8 mouse cellular contexts compared by ENCODE assay signal in the genomic region with DNA sequence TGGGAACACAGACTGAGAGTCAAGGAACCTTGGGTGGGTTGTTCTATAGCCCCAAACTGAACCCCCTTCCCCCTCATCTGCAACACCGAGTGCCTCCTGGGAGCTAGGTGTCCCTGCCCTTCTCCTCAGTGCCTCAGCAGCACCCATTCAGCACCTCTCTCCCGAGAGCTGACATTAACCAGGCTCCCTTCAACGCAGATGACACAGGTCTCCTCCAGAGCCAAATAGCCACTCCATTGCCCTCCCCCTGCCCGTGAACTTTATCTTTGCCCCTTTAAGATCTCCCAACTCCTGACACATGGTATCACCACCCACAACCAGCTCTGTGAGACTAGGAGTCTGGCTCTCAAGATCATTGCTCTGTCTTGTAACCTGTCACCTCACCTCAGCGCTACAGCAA. TPM values are rescaled to one million over a fixed set of nuclear protein-coding genes. Genes with fewer than 3 reads are reported as not detected.
A peak's percentile ranks its signal among the peaks of the same experiment; 100 is the strongest.
DNase-seq lines count a peak whose midpoint lies in the region; ATAC-seq and TF ChIP-seq lines count a peak whose summit lies in the region.
"Had no signal": no experiment of that assay in that cellular context is flagged by ENCODE, and none has a peak within 500 bp of the region (broad histone marks: within the 10 kb centered on the region; RNA-seq: fewer than 3 reads in every experiment).

No protein-coding gene starts in this region.

- peaks cover 11% of the 10 kb centered on the region for H3K36me3 ChIP-seq in ES-Bruce4 (ENCODE audit: control insufficient read depth, insufficient read depth, low read length, poor library complexity, severe bottlenecking)
- H3K36me3 ChIP-seq in embryonic facial prominence, embryonic 13.5 days = peaks cover 51% of the 10 kb centered on the region
- peaks cover 54% of the 10 kb centered on the region for H3K36me3 ChIP-seq in midbrain, embryonic 10.5 days

- 14% methylated on average over 5 of the region's 5 CpGs for WGBS in embryonic facial prominence, embryonic 13.5 days
- 12% methylated on average over 5 of the region's 5 CpGs for WGBS in midbrain, embryonic 10.5 days
- 35% methylated on average over 5 of the region's 5 CpGs for WGBS in lung, adult 2 months

- TF ChIP-seq POLR2A in ES-Bruce4 (IDR thresholded peaks at IDR 0.05; ENCODE audit: insufficient read depth, low read length) = no peak
- TF ChIP-seq POLR2A in lung, adult 2 months (IDR thresholded peaks at IDR 0.05; ENCODE audit: borderline replicate concordance, extremely low read depth, low read depth, low read length) = no peak

- peak overlapping the region; percentile 92 for H3K4me2 ChIP-seq in embryonic facial prominence, embryonic 13.5 days

- H3K27ac ChIP-seq in ES-Bruce4 (ENCODE audit: insufficient read depth, low read length) = no peak overlapping the region
- peak overlapping the region; percentile 85; the same call in 1 of the 2 replicates for H3K27ac ChIP-seq in embryonic facial prominence, embryonic 13.5 days
- H3K27ac ChIP-seq in midbrain, embryonic 10.5 days (replicated peaks) = peak overlapping the region; percentile 97

- no peaks in the 10 kb centered on the region for H3K9me3 ChIP-seq in ES-Bruce4 (replicated peaks; ENCODE audit: control insufficient read depth, insufficient read depth, low read length, poor library complexity, severe bottlenecking)
- no peaks in the 10 kb centered on the region for H3K9me3 ChIP-seq in embryonic facial prominence, embryonic 13.5 days
- no peaks in the 10 kb centered on the region for H3K9me3 ChIP-seq in midbrain, embryonic 10.5 days (replicated peaks)

- no peak overlapping the region for H3K4me3 ChIP-seq in ES-Bruce4 (ENCODE audit: low read depth, low read length)
- peak overlapping the region; percentile 72 for H3K4me3 ChIP-seq in embryonic facial prominence, embryonic 13.5 days
- H3K4me3 ChIP-seq in midbrain, embryonic 10.5 days = peak overlapping the region; percentile 94
- H3K4me3 ChIP-seq in lung, adult 2 months (replicated peaks; ENCODE audit: extremely low read depth, low read depth, low read length) = no peak overlapping the region
- H3K4me3 ChIP-seq: erythroblast, embryonic 14.5 days had no signal

- peak; percentile 81 to 84 for DNase-seq in heart, postnatal 10 days
- no peak for DNase-seq in midbrain, embryonic 10.5 days (ENCODE audit: low spot score)
- DNase-seq in yolk sac, embryonic 10.5 days (ENCODE audit: low spot score) = no peak
- DNase-seq in thymus, postnatal 14 days = no peak
- DNase-seq in lung, adult 2 months = no peak

- no peak for TF ChIP-seq CTCF in ES-Bruce4 (IDR thresholded peaks at IDR 0.05; ENCODE audit: low read depth, low read length)
- TF ChIP-seq CTCF in lung, adult 2 months (IDR thresholded peaks at IDR 0.05; ENCODE audit: insufficient read depth, low read length) = no peak

- peak overlapping the region; percentile 57; the same call in 1 of the 2 replicates for H3K9ac ChIP-seq in ES-Bruce4 (ENCODE audit: low read depth, poor library complexity, severe bottlenecking)
- peak overlapping the region; percentile 93 for H3K9ac ChIP-seq in embryonic facial prominence, embryonic 13.5 days

- intact Hi-C loops in heart, postnatal 10 days (cut with DNase I) = no loop called here

- TF ChIP-seq EP300 in ES-Bruce4 (IDR thresholded peaks at IDR 0.05; ENCODE audit: insufficient read depth, low read depth, low read length) = no peak

- no peaks in the 10 kb centered on the region for H3K27me3 ChIP-seq in ES-Bruce4 (ENCODE audit: control insufficient read depth, insufficient read depth, low read length, poor library complexity, severe bottlenecking)
- H3K27me3 ChIP-seq in embryonic facial prominence, embryonic 13.5 days = no peaks in the 10 kb centered on the region
- peaks cover 21% of the 10 kb centered on the region for H3K27me3 ChIP-seq in midbrain, embryonic 10.5 days (ENCODE audit: low read depth, poor library complexity, severe bottlenecking)

- peaks cover 13% of the 10 kb centered on the region for H3K4me1 ChIP-seq in ES-Bruce4 (ENCODE audit: control insufficient read depth, insufficient read depth, low read length)
- H3K4me1 ChIP-seq in embryonic facial prominence, embryonic 13.5 days = peaks cover 54% of the 10 kb centered on the region
- H3K4me1 ChIP-seq in midbrain, embryonic 10.5 days = peaks cover 99% of the 10 kb centered on the region
- H3K4me1 ChIP-seq in lung, adult 2 months (ENCODE audit: control insufficient read depth, insufficient read depth, low read length) = no peaks in the 10 kb centered on the region

- no peak for ATAC-seq in embryonic facial prominence, embryonic 13.5 days (ENCODE audit: insufficient number of reproducible peaks, insufficient read depth, low FRiP score, low TSS enrichment, low read depth)

RNA-seq across cellular contexts. Expression of a gene that starts 0.8 kb away (rescaled TPM):
- 3.9 and 4.0 TPM in 2 replicates for polyA plus RNA-seq in ES-Bruce4 (2011; ENCODE audit: insufficient read depth, insufficient read length, low read depth, missing spikeins)
- 43.4 and 46.3 TPM in 2 replicates for polyA plus RNA-seq in embryonic facial prominence, embryonic 13.5 days (2015; fragmentation: Nextera tagmentation; extraction: Ambion mirVana)
- 100 to 1,000 TPM in 1 of 2 experiments, 10 to 100 TPM in 1; 97.6 to 115 TPM for total RNA-seq in heart, postnatal 10 days (2021)
- polyA plus RNA-seq in midbrain, embryonic 10.5 days (2016; fragmentation: Nextera tagmentation; extraction: Ambion mirVana) = 48.8 and 53.9 TPM in 2 replicates
- 0.88 and 1.0 TPM in 2 replicates for polyA plus RNA-seq in lung, adult 2 months (2012; rRNA removed)

RNA-seq across cellular contexts. Expression of a gene that starts 10.3 kb away (rescaled TPM):
- 1.2 and 2.0 TPM in 2 replicates for polyA plus RNA-seq in ES-Bruce4 (2011; ENCODE audit: insufficient read depth, insufficient read length, low read depth, missing spikeins)
- 4.2 and 4.4 TPM in 2 replicates for polyA plus RNA-seq in embryonic facial prominence, embryonic 13.5 days (2015; fragmentation: Nextera tagmentation; extraction: Ambion mirVana)
- total RNA-seq in heart, postnatal 10 days (2021) = under 1 TPM; 0.02 to 0.10 TPM
- 1.2 and 1.9 TPM in 2 replicates for polyA plus RNA-seq in midbrain, embryonic 10.5 days (2016; fragmentation: Nextera tagmentation; extraction: Ambion mirVana)
- polyA plus RNA-seq in lung, adult 2 months (2012; rRNA removed) = 3.1 TPM in 2 replicates
- polyA plus RNA-seq: erythroblast, embryonic 14.5 days had no signal

RNA-seq across cellular contexts. Expression of a gene that starts 20.9 kb away (rescaled TPM):
- polyA plus RNA-seq in ES-Bruce4 (2011; ENCODE audit: insufficient read depth, insufficient read length, low read depth, missing spikeins) = 10.3 and 17.8 TPM in 2 replicates
- 26.9 TPM in 2 replicates for polyA plus RNA-seq in embryonic facial prominence, embryonic 13.5 days (2015; fragmentation: Nextera tagmentation; extraction: Ambion mirVana)
- total RNA-seq in heart, postnatal 10 days (2021) = 1 to 10 TPM; 5.9 to 6.8 TPM
- 45.0 and 50.7 TPM in 2 replicates for polyA plus RNA-seq in midbrain, embryonic 10.5 days (2016; fragmentation: Nextera tagmentation; extraction: Ambion mirVana)
- polyA plus RNA-seq in lung, adult 2 months (2012; rRNA removed) = 11.9 and 15.0 TPM in 2 replicates

RNA-seq across cellular contexts. Expression of a gene that starts 21.0 kb away (rescaled TPM):
- polyA plus RNA-seq in ES-Bruce4 (2011; ENCODE audit: insufficient read depth, insufficient read length, low read depth, missing spikeins) = 230 and 277 TPM in 2 replicates
- polyA plus RNA-seq in embryonic facial prominence, embryonic 13.5 days (2015; fragmentation: Nextera tagmentation; extraction: Ambion mirVana) = 160 and 186 TPM in 2 replicates
- 10 to 100 TPM; 32.5 to 45.2 TPM for total RNA-seq in heart, postnatal 10 days (2021)
- polyA plus RNA-seq in midbrain, embryonic 10.5 days (2016; fragmentation: Nextera tagmentation; extraction: Ambion mirVana) = 148 and 166 TPM in 2 replicates
- polyA plus RNA-seq in lung, adult 2 months (2012; rRNA removed) = 66.8 and 75.0 TPM in 2 replicates

RNA-seq across cellular contexts. Expression of a gene that starts 46.6 kb away (rescaled TPM):
- 20.4 and 24.0 TPM in 2 replicates for polyA plus RNA-seq in ES-Bruce4 (2011; ENCODE audit: insufficient read depth, insufficient read length, low read depth, missing spikeins)
- 7.9 and 8.3 TPM in 2 replicates for polyA plus RNA-seq in embryonic facial prominence, embryonic 13.5 days (2015; fragmentation: Nextera tagmentation; extraction: Ambion mirVana)
- 10 to 100 TPM; 29.9 to 36.5 TPM for total RNA-seq in heart, postnatal 10 days (2021)
- polyA plus RNA-seq in midbrain, embryonic 10.5 days (2016; fragmentation: Nextera tagmentation; extraction: Ambion mirVana) = 6.0 and 8.6 TPM in 2 replicates
- 8.4 and 15.9 TPM in 2 replicates for polyA plus RNA-seq in lung, adult 2 months (2012; rRNA removed)

Comparison
In these comparisons a context has a peak if more than half of its experiments do, and no peak if none do; other contexts are left out.
1. H3K4me3 ChIP-seq: peak in embryonic facial prominence, embryonic 13.5 days (single experiment) and midbrain, embryonic 10.5 days (single experiment); none in ES-Bruce4 (single experiment) and lung, adult 2 months (single experiment).
2. DNase-seq: peak in heart, postnatal 10 days (2 of 2); none in midbrain, embryonic 10.5 days (single experiment), yolk sac, embryonic 10.5 days (single experiment), thymus, postnatal 14 days (single experiment) and lung, adult 2 months (single experiment).